Mouse (Mus musculus) neural tube, embryonic 11.5 days (tissue): Measurements from ENCODE around the gene P2ry13. TPM values are rescaled to one million over a fixed set of nuclear protein-coding genes. Genes with fewer than 3 reads are reported as not detected.

Experiments used
- ATAC-seq: fragments of 200-750 bp; cut with Nextera tagmentation; 2 replicates; pipeline ENCODE4 v1.8.0; 2017; ENCODE audit warnings: moderate number of reproducible peaks, mild to moderate bottlenecking, moderate TSS enrichment, moderate library complexity; ENCODE audit not compliant: insufficient read depth, low FRiP score, low TSS enrichment
- DNase-seq: peaks from one replicate; pipeline ENCODE4 v3.0.0-alpha.2; 2015; ENCODE audit warnings: low spot score
- H3K27ac ChIP-seq: fragments of 300-500 bp; sonication (generic); 2 replicates; pipeline ENCODE4 v1.5.1; 2014; ENCODE audit warnings: low read depth, mild to moderate bottlenecking, low read length
- H3K27me3 ChIP-seq: fragments of 300-500 bp; sonication (generic); 2 replicates; pipeline ENCODE4 v1.6.1; 2014; ENCODE audit warnings: mild to moderate bottlenecking, low read length, mixed read lengths; ENCODE audit not compliant: control insufficient read depth, insufficient read depth
- H3K36me3 ChIP-seq: fragments of 300-500 bp; sonication (generic); 2 replicates; pipeline ENCODE4 v1.6.1; 2014; ENCODE audit warnings: mild to moderate bottlenecking, low read length, moderate library complexity, mixed read lengths; ENCODE audit not compliant: control insufficient read depth, insufficient read depth
- H3K4me1 ChIP-seq: fragments of 300-500 bp; sonication (generic); 2 replicates; pipeline ENCODE4 v1.6.1; 2014; ENCODE audit warnings: low read length, mixed read lengths; ENCODE audit not compliant: control insufficient read depth, insufficient read depth
- H3K4me2 ChIP-seq: fragments of 300-500 bp; sonication (generic); 2 replicates; pipeline ENCODE4 v1.6.1; 2014; ENCODE audit warnings: low read depth, mild to moderate bottlenecking, moderate library complexity
- H3K4me3 ChIP-seq: fragments of 300-500 bp; sonication (generic); 2 replicates; pipeline ENCODE4 v1.5.1; 2014; ENCODE audit warnings: low read depth, low read length
- H3K9ac ChIP-seq: fragments of 300-500 bp; sonication (generic); 2 replicates; pipeline ENCODE4 v1.6.1; 2014; ENCODE audit warnings: mild to moderate bottlenecking, low read length
- H3K9me3 ChIP-seq: fragments of 300-500 bp; sonication (generic); 2 replicates; pipeline ENCODE4 v1.6.1; 2016; ENCODE audit warnings: low read length; ENCODE audit not compliant: control insufficient read depth
- WGBS: fragments of 180-500 bp; shearing (Covaris S2); extraction: QIAGEN DNeasy Blood & Tissue Kit; methylation state at CpG from one replicate; pipeline ENCODE4 v1.1.7; 2014; 5-methylcytosine and 5-hydroxymethylcytosine counted together
- polyA plus RNA-seq: library from polyadenylated mRNA; unstranded; fragments of >200 nt; fragmentation: Nextera tagmentation; extraction: Ambion mirVana; gene quantifications from 2 replicates; pipeline ENCODE4 v1.2.1, GENCODE M21; 2014

P2ry13 gene
- polyA plus RNA-seq, 1 experiment from 2014 or later, result 1.4 TPM

DNA sequence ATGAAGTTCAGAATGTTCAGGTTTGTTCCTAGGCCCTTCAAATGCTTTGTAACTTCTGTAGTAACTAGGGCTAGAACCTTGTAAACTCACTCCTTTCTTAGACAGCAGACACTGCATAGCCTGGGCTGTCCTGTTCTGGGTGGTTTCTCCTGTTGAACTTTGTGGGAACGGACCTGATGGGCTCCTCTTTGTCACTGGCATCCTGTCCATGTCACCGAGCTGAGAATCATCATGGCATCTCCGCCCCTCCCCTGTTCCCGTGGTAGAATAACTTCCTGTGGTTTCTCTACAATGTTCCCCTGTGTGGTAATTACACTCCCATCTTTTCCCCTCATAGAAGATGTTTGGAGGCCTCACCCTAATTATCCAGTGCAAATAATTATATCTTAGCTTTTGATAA lies 4.7 kb downstream of the P2ry13 start:
- H3K4me3 ChIP-seq, result no peak overlapping the region
- no peaks in the 10 kb centered on the region for H3K9me3 ChIP-seq
- WGBS, result 86% methylated on average over 4 of the region's 4 CpGs
- H3K36me3 ChIP-seq, result no peaks in the 10 kb centered on the region
- H3K27me3 ChIP-seq, result no peaks in the 10 kb centered on the region
- H3K4me1 ChIP-seq, result no peaks in the 10 kb centered on the region
- H3K4me2 ChIP-seq, result no peak overlapping the region
- no peak overlapping the region for H3K27ac ChIP-seq
- DNase-seq (no peak), ATAC-seq (no peak)
- no peak overlapping the region for H3K9ac ChIP-seq

DNA sequence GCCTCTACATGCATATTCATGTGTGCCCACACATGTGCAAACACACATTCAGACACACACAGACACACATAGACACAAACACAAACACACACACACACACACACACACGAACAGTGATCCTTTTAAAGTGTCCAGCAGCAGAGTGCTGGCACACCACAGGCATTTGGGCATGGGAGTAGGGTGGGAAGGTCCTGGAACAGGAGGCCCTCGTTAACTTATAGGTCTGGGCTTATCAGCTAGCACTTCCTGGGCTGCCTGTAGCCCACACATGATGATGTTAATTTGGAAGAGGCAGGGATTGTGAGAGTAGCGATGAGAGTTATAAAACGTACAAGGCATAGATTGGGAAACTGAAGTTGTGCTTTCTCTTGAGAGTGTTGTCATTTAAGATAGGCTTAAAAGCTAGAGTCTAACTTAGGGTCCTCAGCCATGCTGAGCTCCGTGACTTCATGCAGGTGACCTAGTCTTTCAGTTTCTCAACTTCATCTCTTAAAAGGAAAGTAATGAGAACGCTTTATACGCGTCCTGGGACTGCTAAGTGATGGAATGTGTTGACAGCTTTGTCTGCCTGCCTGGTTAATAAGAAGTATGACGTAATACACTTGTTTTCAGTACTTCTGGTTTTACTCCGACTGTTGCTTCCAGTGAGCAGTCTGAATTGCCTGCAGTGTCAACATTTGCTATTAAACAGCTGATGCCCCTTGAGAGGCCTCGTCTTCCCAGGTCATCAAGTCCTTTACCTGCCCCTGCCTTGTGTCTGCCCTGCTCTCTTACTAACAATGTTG lies 5.8 kb downstream of the P2ry13 start:
- no peak for DNase-seq
- no peaks in the 10 kb centered on the region for H3K36me3 ChIP-seq
- no peaks in the 10 kb centered on the region for H3K4me1 ChIP-seq
- H3K27me3 ChIP-seq, result no peaks in the 10 kb centered on the region
- no peak overlapping the region for H3K27ac ChIP-seq
- 88% methylated on average over 11 of the region's 11 CpGs for WGBS
- ATAC-seq, result no peak
- no peaks in the 10 kb centered on the region for H3K9me3 ChIP-seq
- no peak overlapping the region for H3K4me3 ChIP-seq
- no peak overlapping the region for H3K9ac ChIP-seq
- H3K4me2 ChIP-seq, result no peak overlapping the region

GRCm38 (mm10) chr3:59203802-59204520 lies 6.7 kb downstream of the P2ry13 start:
- no peak overlapping the region for H3K27ac ChIP-seq
- 80% methylated on average over 8 of the region's 8 CpGs for WGBS
- H3K9me3 ChIP-seq, result no peaks in the 10 kb centered on the region

GRCm38 (mm10) chr3:59197329-59197948 lies 13.2 kb downstream of the P2ry13 start:
- no peaks in the 10 kb centered on the region for H3K27me3 ChIP-seq
- no peaks in the 10 kb centered on the region for H3K36me3 ChIP-seq
- no peaks in the 10 kb centered on the region for H3K4me1 ChIP-seq
- H3K9me3 ChIP-seq, result no peaks in the 10 kb centered on the region
- DNase-seq, result no peak
- 88% methylated on average over 4 of the region's 4 CpGs for WGBS
- no peak overlapping the region for H3K9ac ChIP-seq
- no peak overlapping the region for H3K4me3 ChIP-seq
- no peak overlapping the region for H3K4me2 ChIP-seq
- no peak overlapping the region for H3K27ac ChIP-seq
- no peak for ATAC-seq

More at GRCm38 (mm10) chr3:59203802-59204520, 6.7 kb downstream of the P2ry13 start:
- Histone ChIP-seq H3K27me3 (no peaks in the 10 kb centered on the region), H3K4me1 (no peaks in the 10 kb centered on the region), H3K36me3 (no peaks in the 10 kb centered on the region), H3K4me2 (no peak overlapping the region), H3K4me3 (no peak overlapping the region), H3K9ac (no peak overlapping the region)
- ATAC-seq, result no peak
- DNase-seq, result no peak

DNA sequence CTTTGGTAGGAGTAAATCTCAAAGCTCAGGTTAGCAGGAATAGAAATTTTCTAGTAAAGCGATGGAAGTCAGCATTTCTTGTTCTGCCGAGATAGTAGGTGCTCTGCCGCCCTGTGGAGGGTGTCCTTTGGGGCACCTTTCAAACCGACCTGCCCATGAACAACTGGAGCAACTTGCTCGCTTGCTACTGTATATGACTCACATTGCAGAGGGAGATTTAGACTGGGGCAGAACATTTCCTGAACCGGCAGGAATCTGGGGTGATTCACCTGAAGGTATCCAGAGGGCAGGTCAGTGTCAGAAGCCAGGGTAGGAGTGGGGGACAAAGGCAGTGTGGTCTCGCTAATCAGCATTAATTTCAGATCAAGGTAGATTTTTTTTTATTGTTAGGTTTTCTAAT lies 15.7 kb downstream of the P2ry13 start, which contains the start of gene Gpr87:
Gene Gpr87, minus strand, starts transcription at position 167 of the 400 bp plus-strand sequence.
- H3K9ac ChIP-seq, result no peak within 1 kb of the TSS
- H3K9me3 ChIP-seq, result no peaks in the 10 kb centered on the region
- ATAC-seq (no peak), DNase-seq (no peak)
- no peak within 1 kb of the TSS for H3K27ac ChIP-seq
- H3K27me3 ChIP-seq, result no peaks in the 10 kb centered on the region
- no peaks in the 10 kb centered on the region for H3K36me3 ChIP-seq
- H3K4me3 ChIP-seq, result no peak within 1 kb of the TSS
- no peak within 1 kb of the TSS for H3K4me2 ChIP-seq
- 92% methylated on average over 7 of the region's 7 CpGs for whole genome bisulfite sequencing
- H3K4me1 ChIP-seq, result no peaks in the 10 kb centered on the region

GRCm38 (mm10) chr3:59194099-59194498 lies 16.6 kb downstream of the P2ry13 start:
- WGBS, result 90% methylated on average over 7 of the region's 7 CpGs
- H3K9me3 ChIP-seq, result no peaks in the 10 kb centered on the region
- DNase-seq, result no peak
- no peak overlapping the region for H3K4me3 ChIP-seq
- H3K4me1 ChIP-seq, result no peaks in the 10 kb centered on the region
- H3K27ac ChIP-seq, result no peak overlapping the region
- no peaks in the 10 kb centered on the region for H3K36me3 ChIP-seq
- no peak overlapping the region for H3K4me2 ChIP-seq
- ATAC-seq, result no peak
- no peak overlapping the region for H3K9ac ChIP-seq
- no peaks in the 10 kb centered on the region for H3K27me3 ChIP-seq

DNA sequence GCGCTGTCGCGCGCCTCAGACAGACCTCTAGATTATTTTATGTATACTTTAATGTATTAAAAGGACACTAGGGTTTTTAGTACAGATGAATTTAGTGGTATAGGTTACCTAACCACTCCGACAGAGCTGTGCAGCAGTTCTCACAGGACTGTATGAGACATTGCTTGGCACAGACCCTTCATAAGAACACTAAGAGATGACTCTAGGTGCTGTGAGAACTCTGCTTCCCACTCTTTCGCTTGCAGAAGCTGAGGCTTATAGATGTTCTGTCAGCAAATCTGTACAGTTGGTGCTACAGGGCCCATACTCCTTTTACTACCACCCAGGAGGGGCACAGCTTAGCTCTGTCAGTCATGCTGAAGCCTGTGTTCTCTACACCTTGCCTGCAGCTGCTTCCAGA lies 19.0 kb downstream of the P2ry13 start:
- 94% methylated on average over 6 of the region's 6 CpGs for WGBS
- Histone ChIP-seq H3K4me3 (no peak overlapping the region), H3K36me3 (no peaks in the 10 kb centered on the region), H3K27ac (no peak overlapping the region), H3K9ac (no peak overlapping the region), H3K4me2 (no peak overlapping the region), H3K9me3 (no peaks in the 10 kb centered on the region), H3K27me3 (no peaks in the 10 kb centered on the region), H3K4me1 (no peaks in the 10 kb centered on the region)
- DNase-seq (no peak), ATAC-seq (no peak)

DNA sequence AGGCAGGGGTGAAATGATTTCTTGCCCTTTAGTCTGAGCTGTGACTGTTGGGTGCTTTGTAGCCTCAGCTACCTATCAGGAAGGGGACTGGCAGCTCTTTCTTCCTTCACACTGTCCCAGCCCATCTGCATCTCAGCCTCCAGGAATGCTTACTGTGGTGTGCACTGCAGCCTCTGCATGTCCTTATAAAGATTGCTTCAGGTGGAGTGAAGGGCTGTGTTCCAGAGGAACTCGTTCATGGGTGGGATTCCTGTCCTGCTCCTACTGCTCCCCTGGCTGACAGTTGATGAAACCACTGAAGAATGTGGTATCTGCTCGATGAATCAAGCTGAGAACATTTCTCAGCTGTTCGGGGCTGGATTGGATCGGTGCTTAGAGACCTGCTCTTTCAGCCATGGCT lies 23.3 kb downstream of the P2ry13 start:
- no peaks in the 10 kb centered on the region for H3K27me3 ChIP-seq
- ATAC-seq (no peak), DNase-seq (no peak)
- H3K4me2 ChIP-seq, result no peak overlapping the region
- H3K9ac ChIP-seq, result no peak overlapping the region
- no peaks in the 10 kb centered on the region for H3K36me3 ChIP-seq
- no peak overlapping the region for H3K4me3 ChIP-seq
- WGBS, result 87% methylated on average over 4 of the region's 4 CpGs
- no peaks in the 10 kb centered on the region for H3K4me1 ChIP-seq
- H3K9me3 ChIP-seq, result no peaks in the 10 kb centered on the region
- H3K27ac ChIP-seq, result no peak overlapping the region
